Mouse (Mus musculus): ENCODE measurements around the gene Fbxw9.

Gene Fbxw9

DNA sequence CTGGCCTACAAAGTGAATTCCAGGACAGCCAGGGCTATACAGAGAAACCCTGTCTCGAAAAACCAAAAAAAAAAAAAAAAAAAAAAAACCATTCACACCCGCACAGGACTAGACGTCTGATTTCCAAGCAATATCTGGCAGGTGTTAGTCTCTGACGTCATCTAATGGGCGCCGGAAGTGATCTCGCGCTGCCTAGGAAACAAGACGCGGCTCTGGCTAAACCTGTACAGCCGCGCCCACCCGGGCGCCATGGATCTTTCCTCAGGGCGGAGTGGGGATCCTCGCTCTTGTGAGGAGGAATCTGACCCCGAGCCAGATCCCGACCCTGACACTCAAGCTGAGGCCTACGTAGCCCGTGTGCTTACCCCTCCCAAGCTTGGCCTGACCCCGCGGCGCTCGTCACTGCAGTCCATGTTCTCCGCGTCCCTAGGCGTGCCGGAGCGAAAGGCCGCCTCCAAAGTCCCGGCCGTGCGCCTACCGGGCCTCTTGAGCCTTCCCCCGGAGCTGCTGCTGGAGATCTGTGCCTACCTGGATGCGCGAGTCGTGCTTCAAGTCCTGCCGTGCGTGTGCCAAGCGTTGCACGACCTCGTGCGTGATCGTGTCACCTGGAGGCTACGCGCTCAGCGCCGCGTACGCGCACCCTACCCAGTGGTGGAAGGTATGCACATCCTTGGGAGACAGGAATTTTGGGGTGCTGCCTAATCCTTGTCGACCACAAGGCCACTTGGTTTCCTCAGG is at the start of gene Fbxw9:
Gene Fbxw9 (plus strand): TSS at position 177 of the 738 bp plus-strand sequence.
- DNase-seq (ENCODE audit: low read depth, low spot score) = peak; percentile 98

GRCm38 (mm10) chr8:85011242-85011641 is 48.6 kb upstream of the Fbxw9 start:
- no peak for DNase-seq (ENCODE audit: low read depth, low spot score)

DNA sequence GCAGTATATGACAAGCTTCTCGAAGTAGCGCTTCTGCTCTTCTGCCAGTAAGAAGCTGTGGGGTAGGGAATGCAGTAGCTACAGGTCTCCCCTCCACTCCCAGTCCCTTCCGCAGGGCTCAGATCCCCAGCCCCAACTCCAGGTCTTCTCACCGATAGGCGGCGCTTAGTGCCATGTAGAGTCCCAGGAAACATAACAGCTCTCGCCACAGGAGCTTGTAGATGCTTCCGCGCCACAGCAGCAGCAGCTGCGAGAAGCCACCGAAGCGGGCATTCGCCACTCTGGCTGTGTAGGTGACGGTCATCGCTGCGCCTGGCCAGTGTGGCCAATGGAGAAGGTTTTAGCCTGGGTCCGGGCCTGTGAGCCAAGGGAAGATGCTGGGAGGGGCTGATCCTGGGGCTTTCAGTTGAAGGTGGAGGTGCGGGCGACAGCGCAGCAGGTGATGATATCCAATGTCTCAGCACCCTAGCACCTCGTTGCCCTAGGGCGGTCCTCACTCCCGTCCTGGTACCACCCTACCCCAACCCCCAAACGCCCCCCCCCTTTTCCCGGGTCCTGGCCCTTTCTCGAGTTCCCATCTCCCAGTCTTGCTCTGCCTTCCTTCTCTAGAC is 46.5 kb upstream of the Fbxw9 start:
- peak; percentile 92 for DNase-seq (ENCODE audit: low read depth, low spot score)

GRCm38 (mm10) chr8:85014431-85014830 is 45.4 kb upstream of the Fbxw9 start, which contains the start of gene Best2:
Gene Best2, minus strand, starts transcription at chr8:85014531.
- DNase-seq (ENCODE audit: low read depth, low spot score) = no peak

DNA sequence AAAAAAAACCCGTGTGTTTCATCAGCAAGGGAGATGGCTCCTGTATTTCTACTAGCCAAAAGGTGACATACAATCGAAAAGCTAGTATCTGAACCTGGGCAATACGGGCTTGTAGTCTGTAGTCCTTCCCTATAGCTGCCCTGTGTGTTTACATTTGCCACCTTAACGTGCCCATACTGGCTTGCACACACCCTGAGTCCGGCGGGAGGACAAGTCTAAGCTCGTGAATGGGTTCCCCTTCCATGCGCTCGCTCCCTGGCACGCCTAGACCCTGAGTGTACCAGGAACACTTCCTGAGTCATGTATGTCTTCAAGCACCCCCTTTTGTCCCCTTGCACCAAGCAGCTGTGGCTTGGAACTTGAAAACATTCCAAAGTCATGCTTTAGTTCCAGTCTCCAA is 43.1 kb upstream of the Fbxw9 start:
- no peak for DNase-seq (ENCODE audit: low read depth, low spot score)

- DNase-seq (ENCODE audit: low read depth, low spot score) = no peak
Observed at GRCm38 (mm10) chr8:85017209-85017608, 42.6 kb upstream of the Fbxw9 start.

DNA sequence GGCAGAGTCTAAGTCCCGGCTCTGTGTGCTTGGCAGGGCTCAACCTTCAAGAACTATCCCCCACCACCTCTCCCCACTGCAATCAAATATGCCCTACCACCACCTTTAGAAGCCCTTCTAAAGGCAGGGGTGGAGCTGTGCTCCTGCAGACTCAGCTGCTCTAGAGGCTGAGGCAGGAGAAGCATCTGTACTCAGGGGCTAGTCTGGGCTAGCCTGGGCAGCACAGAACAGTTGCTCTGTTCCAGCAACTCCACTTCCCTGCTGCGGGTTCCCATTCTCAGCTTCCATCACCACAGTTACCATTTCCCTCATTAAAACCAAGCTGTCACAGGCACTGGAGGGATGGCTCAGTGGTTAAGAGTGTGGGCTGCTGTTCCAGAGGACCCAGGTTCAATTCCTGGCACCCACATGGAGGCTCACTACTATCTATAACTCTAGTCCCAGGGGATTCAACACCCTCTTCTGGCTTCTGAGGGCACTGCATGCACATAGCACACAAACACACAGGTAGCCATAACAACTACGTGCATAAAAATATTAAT is 38.3 kb upstream of the Fbxw9 start:
- no peak for DNase-seq (ENCODE audit: low read depth, low spot score)

- no peak for DNase-seq (ENCODE audit: low read depth, low spot score)
Observed at GRCm38 (mm10) chr8:85023846-85024245, 36.0 kb upstream of the Fbxw9 start.

- DNase-seq (ENCODE audit: low read depth, low spot score) = peak; percentile 97
Observed at GRCm38 (mm10) chr8:85025098-85025932, 34.5 kb upstream of the Fbxw9 start, which contains the start of gene Asna1. Gene Asna1, minus strand, starts transcription at chr8:85025281.

DNA sequence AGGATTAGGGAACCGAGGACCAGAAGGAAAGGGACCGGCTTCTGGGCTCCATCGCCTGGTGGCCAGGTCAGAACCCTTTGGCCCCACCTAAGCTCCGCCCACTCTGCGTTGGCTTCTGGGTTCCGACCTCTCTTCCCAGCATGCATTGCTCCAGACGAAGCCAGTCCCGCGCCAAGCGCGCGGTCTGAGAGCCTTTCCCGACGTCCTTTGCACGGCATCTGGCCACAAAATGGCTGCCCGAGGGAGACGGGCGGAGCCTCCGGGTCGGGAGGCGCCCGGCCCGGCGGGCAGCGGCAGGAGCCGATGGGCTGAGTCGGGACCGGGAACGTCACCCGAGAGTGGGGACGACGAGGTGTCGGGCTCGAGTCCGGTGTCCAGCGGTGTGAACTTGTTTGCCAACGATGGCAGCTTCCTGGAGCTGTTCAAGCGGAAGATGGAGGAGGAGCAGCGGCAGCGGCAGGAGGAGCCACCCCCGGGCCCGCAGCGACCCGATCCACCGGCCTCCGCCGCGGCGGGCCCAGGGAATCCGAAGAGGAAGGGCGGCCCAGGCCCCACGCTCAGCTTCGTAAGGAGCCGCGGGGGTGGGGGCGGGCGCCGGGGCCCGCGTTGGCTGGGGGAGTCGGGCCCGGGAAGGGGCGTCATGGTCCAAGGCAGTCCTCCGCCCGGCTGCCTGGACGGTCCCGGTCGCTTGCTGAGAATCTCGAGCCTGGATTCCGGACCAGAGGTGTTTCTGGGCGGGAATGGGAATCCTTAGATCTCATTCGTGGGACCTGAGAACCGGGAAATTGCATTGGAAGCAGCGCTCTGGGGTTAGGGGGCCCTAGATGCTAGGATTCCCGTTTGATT is 33.0 kb upstream of the Fbxw9 start, which contains the start of gene Trir:
Gene Trir (plus strand): TSS at position 154 of the 846 bp plus-strand sequence.
- DNase-seq (ENCODE audit: low read depth, low spot score) = peak; percentile 99

DNA sequence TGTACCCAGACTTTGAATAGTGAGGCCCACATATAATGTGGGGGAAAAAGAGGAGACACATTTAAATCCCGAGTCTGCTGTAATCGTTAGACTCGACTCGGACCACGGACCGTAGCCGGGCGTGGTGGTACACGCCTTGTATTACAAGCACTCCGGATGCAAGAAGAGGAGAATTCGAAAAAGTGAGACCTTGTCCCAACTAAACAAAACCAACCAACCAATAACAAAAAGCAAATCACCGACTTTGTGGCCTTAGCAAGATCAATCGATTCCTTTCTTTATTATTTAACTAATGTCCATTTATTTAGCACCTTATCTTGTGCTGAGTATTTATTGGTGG is 32.4 kb upstream of the Fbxw9 start:
- no peak for DNase-seq (ENCODE audit: low read depth, low spot score)

DNA sequence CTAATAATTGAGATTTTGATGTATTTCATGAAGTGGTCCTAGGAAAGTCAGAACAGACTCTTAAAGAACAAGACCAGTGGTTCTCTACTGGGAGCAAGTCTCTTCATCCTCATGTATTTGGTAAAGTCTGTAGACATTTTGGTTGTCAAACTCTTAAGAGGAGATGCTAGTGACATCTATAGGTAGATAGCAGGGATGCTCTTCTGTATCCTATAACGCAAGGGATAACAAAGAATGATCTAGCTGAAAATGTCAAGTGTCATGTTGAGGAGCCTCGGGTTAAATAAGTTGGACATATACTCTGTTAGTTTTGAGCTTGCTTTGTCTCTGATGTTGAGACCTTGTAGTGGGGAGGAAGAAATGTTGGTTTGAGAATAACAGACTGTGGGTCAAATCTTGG is 31.9 kb upstream of the Fbxw9 start:
- peak; percentile 33 for DNase-seq (ENCODE audit: low read depth, low spot score)

DNA sequence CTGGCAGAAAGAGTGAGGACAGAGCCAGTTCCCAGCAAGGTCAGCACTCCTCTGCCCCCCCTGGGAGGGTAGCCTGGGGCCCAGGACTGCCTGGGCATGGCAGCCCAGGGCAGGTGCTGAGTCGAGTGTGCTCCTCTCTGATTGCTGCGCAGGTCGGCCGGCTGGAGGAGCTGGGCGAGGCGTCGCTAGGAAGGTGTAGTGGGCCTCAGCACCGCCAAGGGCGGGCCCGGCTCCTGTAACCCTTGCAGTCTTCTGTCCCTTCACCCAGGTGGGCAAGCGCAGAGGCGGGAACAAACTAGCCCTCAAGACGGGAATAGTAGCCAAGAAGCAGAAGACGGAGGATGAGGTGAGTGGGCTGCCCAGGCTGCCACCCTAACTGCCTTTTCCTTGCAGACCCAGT is 30.6 kb upstream of the Fbxw9 start:
- no peak for DNase-seq (ENCODE audit: low read depth, low spot score)

DNA sequence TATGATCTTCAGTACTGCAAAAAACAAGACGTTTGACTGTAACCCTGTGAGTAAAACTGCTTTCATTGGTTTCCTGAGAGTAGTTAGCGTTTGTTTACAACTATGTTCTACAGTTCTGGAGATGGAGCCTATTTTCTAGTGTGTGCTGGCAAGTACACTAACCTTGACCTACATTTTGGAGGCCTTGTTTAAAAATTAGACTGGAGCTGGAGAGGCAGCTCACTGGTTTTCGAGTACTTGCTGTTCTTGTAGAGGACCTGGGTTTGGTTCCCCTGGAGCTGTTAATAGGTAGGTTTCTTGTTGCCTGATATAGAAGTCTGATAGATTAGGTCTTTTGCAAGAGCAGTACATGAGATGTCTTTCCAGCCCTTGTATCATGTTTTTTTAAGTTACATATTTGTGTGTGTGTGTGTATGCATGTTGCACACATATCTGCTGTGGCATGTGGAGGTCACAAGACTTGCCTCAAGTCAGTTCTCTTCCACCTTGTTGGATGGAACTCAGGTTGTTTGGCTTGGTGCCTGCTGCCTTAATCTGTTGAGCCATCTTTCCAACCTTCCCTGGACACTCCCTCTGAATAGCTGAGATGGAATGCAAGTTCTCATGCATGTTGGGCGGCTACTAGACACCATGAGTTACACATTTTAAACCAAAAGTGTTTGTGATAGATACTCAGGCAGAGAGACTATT is 27.1 kb upstream of the Fbxw9 start:
- no peak for DNase-seq (ENCODE audit: low read depth, low spot score)

DNA sequence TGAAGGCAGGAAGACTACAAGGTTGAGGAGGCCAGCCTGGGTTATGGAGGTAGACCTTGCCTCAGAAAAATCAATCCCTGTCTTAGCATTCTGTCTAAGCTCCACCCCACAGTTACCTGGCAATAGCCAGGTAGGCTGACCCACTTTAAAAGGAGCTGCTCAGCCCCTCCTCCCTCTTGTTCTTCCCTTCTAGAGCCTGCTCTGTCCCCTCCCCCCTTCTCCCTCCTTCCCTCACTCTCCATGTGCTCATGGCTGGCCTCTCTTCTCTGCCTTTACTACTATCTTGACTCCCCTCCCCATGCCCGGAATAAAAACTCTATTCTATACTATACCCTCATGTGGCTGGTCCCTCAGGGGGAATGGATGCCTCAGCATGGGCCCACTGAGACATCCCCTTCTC is 26.0 kb upstream of the Fbxw9 start:
- DNase-seq (ENCODE audit: low read depth, low spot score) = no peak

DNA sequence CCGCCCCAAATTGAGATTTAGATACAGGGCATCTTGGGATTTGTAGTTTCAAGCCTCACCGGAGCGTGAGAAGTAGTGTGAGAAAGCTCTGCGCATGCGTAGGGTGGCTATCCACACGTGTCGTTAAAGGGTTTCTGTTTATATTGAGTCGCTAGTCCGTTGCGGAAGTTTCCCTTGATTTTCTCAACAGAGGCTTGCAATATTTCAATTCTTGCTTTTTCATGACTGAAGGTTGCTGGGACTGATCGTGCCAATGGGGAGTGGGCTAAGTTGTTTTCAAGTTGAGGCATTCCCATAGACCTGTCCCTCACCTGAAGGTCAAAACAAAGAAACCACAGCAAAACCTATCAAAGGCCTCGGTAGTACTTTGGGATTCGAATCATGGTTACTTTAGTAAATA is 25.1 kb upstream of the Fbxw9 start:
- DNase-seq (ENCODE audit: low read depth, low spot score) = peak; percentile 93

- no peak for DNase-seq (ENCODE audit: low read depth, low spot score)
Observed at GRCm38 (mm10) chr8:85035165-85035727, 24.6 kb upstream of the Fbxw9 start.

DNA sequence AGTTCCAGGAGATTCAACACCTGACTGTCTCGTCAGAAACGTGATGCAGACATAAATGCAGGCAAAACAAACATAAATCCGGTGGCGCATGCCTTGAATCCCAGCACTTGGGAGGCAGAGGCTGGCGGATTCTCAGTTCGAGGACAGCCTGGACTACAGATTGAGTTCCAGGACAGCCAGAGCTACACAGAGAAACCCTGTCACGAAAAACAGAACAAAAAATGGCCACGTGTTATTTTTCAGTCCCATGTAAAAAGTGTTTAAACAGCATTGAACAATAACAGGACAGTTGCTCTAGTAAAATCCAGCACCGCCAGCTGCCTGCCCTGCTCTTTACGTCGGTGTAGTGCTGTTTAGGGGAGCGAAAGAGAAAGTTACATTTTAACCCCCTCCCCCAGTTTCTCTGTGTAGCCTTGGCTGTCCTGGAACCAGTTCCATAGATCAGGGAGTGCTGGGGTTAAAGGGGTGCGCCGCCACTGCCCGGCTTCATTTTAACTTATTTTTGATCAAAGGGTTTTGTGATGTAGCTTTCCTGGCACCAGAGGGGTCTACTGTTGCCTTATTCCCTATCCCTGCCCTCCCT is 24.0 kb upstream of the Fbxw9 start:
- DNase-seq (ENCODE audit: low read depth, low spot score) = peak; percentile 32

DNA sequence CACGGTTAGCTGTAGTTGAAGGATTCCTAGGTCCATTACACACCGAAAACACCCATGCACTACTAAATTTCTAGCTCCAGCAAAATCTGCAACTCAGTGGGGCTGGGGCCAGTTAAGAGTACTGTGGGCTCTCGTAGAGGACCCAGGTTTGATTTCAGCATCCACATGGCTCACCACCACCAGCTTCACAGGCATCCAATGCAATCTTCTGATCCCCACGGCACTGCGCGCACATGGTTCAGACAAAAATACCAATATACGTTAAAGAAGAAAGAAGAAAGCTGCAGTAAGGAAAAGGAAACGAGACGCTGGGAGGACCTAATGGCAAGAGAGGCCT is 23.5 kb upstream of the Fbxw9 start:
- DNase-seq (ENCODE audit: low read depth, low spot score) = no peak

All from brain, adult 2 months (tissue).